Mouse (Mus musculus) liver (tissue): ENCODE results near the gene Lif.

Experiments used
- DNase-seq: peaks from one replicate; pipeline ENCODE4 v3.0.0-alpha.2; 2020; ENCODE audit warnings: mixed read lengths

Gene Lif

DNA sequence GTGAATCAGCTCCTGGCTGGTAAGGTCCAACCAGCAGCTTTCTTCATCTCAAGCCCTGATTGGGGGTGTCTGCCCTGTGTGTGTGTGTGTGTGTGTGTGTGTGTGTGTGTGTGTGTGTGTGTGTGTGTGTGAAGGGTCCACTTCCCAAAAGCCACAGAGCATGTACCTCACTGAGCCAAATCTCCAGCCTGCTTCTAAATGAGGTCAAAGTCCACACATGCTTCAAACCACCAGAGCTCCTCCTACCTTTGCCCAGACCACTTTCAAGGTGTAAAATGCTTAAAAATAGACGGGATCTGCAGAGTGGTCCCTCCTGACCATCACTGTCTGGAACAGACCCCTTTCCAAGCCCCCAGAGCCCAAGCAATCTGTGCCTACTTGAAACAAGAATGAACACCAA, 5.9 kb downstream of the Lif start:
- DNase-seq: no peak

DNA sequence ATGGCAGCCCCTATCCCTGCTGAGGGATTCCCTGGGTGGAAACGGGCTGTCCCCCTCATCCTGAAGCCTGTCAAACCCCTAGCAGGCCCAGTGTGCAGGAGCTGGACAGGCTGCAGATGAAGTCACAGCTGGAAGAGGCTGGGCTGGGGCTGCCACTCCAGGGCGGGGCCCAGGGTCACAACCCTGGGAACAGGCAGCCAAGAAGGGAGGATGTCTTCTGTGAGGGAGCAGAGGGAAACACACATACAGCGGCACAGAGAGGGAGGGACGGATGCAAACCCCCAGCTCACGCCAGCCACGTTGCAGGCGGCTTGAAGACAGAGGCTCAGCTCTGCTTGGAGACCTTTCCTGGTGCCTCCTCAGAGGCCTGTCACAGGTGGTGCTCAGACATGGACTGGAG, 6.7 kb downstream of the Lif start:
- DNase-seq: no peak

DNA sequence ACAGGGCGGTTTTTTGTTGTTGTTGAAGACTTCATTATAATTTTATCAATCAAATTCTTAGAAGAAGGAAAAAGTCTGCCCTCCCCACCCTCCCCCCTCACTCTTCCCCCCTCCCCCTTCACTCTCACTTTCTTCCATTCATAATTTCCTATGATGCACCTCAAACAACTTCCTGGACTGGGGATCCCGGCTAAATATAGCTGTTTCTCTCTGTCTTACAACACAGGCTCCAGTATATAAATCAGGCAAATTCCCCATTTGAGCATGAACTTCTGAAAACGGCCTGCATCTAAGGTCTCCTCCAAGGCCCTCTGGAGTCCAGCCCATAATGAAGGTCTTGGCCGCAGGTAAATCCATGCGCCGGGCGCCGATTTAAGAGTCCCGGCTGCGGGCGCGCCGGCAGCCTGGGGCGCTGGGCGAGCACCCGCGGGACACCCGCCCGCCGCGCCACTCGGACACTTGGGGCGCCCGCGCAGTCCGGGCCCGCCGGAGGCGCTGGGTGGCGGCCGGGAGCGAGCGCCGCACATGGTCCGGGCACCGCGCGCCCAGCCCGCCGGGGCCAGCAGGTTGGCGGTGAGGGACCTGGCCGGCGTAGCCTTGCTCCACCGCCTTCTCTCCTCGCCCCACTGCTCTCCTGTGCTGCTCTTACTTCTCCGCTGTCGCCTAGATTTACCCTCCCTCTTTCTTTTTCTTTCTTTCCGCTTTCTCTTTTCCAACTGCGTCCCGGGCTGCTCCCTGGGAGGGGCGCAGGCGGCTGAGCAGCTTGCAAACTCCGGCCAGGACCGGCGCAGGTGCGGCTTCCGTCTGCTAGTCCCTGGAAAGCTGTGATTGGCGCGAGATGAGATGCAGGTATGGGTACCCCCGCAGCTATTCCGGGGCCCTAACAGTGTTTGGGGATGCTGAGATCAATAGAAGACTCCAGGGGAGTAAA, 9.2 kb downstream of the Lif start:
- DNase-seq: no peak

DNA sequence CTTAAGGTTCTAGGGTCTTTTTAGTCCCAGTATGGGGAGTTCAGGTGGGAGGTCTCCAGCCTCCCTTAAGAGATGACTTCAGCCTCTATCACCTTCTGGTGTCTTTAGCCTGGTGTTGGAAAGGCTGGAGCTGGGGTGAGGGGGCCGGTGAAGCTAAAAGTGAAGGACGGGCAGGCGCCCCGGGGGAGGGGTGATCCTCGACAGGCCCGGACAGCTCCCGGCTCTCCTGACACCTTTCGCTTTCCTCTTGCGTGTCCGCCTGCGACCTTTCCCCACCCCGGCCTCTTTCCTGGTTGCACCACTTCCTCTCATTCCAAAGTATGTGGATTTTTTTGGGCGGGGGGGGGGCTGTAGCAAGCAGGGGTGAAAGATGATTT, 9.8 kb downstream of the Lif start:
- DNase-seq: no peak

DNA sequence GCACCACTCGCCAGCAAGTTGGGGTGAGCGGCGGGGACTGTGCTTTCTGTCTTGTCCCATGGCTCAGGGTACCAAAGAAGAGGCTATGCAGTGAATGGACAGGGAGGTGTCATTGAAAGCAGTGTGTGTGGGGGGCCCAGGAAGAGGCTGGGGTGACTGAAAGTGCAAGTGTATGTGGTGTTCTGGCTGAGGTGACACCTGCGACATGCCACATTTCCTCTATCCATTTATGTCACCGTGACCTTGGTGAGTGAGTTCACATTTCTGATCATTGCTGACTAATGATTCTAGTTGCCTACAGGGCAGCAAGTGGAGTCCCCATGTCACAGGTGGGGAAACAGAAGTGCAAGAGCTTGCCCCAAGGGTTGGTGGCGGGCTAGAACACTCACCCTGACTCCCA, 11.1 kb downstream of the Lif start:
- DNase-seq: no peak

DNA sequence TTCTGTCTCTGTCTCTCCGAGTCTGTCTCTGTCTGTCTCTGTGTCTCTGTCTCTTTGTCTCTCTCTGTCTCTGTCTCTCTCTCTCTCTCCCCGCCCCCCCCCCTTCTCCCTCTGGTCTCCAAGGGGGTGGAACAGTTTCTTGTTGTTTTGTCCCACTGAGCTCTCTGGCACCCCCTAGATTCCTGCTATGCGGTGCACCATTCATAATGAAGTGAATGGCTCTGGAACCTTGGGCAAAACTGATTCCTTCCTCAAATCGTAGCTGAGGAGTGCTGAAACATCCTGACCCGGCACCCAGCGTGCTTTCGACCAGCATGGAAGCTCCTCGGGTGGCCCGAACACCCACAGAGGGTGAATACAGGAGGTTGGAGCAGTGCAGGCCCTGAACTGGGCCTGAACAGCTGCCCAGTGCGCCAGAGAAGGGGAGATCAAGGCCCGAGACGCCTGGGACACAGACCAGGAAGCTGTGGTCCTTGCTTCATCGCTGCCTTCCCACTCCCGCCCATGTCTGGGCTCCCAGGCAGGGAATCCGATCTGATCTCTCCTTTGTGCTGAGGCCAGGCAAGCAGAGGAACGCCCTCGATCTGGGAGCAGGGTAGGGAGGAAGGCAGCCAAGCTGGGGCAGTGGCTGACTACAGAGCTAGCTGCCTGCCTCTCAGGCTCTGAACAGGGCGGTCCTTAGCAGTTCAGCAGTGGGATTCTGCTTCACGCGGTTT, 13.5 kb downstream of the Lif start:
- no peak for DNase-seq

DNA sequence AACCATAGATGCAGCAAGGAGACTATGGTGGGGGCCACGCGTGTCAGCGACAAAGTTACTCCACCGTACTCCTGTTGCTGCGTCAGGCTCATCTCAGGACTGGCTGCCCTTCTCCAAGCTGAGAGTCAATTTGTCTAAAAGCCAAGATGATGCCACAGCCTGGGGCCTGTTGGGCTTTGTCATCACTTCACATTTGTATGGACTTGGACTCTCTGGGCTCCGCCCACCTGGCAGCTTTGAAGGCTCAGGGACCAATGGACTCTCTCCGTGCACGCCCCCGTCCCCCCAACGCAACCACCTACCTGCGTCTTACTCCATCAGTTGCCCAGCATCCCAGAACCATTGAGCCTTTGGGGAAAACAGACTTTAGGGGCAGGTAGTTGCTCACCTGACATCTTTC, 14.2 kb downstream of the Lif start:
- no peak for DNase-seq

DNA sequence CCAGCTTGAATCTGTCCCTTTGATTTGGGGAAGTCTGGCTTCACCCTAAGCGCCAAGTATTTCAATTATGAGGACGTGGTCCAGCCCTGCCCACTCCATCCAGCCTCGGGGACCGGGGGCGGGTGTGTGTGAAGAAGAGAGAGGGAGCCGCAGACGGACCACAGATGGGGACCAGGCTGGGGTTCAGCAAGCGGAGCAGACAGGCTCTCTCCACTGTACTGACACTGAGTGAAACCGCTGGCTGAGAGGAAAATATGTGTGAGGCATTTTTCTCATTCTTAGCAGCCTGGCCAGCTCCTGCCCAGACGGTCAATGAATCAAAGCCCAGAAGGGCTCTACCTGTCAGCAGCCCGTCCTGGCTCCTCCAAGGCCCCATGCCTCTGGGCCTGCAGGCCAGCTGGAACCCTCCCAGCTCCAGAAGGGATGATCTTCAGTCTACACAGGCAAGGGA, 19.1 kb downstream of the Lif start:
- DNase-seq: peak; percentile 13

DNA sequence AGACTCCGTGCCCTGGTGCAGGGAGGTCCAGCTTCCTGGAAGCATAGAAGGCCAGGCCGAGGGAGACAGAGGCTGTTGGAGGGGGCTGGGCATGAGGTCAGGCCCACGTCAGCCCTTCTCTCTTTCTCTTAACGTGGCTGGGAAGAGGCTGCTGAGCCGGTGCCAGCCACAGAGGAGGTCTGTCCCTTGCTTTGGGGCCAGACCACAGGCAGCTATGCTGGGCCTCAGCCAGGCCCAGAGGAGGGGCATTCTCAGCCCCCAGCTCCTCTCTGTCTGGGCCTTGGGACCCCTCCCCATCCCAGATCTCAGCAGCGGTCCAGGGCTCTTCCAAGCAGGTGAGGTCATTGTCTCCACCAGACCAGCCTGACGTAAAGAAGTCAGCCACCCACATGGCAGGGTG, 22.6 kb downstream of the Lif start:
- DNase-seq: no peak

DNA sequence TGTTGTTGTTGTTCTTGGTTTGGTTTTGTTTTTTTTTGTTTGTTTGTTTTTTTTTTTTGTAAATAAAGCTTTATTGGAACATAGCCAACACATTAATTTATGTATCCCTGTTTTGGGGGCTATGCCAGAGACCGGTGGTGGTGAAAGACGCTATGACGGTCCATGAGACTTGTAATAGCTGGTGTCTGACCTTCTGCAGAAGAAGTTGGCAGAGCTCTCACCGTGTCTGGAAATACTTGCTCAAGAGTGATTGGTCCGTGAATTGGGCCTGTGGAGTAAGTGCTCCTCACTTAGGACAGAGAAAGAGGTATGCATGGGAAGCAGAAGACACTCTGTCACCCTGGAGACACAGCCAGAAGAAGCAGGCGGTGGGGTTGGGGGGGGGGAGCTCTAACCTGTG, 24.5 kb downstream of the Lif start:
- no peak for DNase-seq

DNA sequence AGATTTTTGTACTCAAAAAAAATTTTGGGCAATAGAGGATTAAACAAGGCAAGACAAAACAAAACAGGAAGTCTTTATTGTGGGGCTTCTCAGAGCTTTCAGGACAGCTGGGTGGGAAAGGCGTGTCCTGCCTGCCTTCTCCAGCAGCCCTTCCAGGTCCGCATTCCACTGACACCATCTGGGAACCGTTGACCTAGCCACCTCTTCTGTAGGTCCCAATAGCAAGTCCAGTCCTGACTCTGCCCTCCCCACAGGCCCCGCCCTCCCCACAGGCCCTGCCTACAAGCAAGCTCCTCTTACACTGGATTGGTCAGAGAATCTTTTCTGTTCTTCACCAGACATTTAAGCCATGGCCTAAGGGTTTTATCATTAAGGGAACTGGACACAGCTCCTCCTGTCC, 26.3 kb downstream of the Lif start:
- peak; percentile 54 for DNase-seq

DNA sequence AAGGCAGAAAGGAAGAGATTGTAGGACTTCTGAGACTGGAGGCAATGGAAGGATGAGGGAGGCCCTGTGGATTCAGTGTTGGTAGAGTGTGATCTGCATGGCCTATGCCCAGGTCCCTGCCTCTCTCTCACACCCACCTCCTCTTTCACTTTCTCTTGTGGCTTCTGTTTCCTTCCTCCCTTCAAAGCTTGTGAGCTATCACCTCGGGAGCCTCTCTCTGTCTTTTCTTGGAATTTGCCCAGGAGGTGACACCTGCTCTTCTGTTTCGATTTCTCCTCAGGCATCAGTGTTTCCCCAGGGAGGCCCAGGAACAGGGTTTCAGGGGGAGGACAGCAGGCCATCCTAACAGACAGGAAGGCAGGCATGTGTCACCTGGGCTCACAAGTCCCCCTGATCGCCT, 31.9 kb downstream of the Lif start:
- DNase-seq: no peak

DNA sequence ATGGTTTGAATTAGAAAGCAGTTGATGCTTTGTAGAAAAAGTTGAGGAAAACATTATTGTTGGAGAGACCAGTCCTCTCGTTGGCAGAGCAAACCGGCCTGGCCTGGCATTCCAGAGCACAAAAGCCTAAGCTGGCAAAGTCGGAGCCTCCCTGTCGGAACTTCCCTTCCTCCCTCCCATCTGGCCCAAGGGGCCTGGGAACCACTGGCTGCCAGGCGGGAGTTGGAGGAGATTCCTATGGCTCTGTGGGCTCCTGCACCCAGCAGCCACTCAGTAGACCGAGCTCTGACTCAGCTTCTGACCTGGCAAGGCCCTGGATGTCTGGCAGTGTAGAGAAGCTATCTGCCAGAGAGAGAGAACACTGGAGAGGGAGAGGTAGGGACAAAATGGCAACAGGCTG, 34.3 kb downstream of the Lif start:
- DNase-seq: no peak

DNA sequence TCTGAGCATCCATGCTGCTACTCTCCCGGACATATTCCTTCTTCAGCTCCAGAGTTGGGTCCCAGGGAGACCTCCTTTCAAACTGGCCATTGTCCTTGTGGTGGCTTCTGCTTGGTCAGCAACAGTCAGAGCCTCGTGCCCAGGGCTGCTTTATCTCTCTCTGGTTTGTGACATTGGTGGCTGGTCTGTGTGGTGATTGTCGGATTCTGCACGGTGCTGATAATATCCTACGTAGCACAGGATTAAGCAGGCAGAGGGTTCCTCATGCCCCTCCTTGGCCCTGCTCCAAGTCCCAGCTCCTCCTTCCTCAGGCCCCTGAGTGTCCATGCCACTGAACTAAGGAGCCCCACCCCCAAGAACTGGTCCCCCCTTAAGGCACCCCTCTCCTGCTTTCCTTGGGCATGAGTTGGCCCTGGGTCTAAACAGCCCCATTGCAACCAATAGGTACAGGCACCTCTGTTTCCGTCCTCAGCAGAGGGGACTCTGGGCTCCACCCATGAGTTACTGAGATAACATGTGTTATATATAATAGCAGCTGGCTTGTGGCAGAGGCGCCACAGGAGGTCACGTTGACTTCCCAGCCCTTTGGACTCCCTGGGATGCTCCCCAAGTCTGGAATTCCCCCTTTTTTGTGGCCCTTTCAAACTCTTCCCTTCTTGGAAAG, 35.0 kb downstream of the Lif start:
- peak; percentile 61 for DNase-seq

DNA sequence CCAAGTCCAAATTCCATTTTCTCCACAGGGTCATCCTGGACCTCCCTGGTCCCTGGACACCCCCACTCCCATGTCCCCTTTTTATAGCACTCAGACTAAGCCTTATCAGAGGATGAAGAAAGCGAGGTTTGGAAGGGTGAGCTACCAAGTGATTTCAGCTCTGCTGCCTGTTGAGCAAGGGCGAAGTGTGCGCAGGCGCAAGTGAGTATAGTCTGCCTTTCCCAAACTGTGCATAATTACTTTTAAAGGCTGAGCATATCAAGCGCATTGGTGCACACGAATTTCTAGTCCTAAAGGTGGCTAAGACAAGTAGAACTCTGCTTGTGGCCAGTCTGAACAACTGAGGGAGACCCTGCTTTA, 35.5 kb downstream of the Lif start:
- DNase-seq: no peak

DNA sequence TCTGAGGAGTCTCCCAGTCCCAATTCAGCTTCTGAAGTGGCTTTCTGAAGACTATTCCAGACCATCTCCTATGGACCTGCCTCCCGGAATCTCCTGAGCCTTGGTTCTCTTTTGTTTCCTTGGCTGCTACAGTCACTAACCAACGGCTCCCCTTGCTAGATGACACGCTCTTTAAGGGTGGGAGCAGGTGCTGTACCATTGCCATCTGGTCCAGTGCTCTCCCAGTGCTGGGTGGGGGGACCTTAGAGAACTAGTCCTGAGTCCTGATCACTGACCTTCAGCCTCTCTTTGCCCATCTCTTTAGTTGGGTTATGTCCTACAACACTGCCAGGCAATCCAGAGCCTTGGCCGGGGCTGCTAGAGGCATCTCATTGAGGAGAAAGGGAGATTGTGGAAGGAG, 36.1 kb downstream of the Lif start:
- DNase-seq: no peak

DNA sequence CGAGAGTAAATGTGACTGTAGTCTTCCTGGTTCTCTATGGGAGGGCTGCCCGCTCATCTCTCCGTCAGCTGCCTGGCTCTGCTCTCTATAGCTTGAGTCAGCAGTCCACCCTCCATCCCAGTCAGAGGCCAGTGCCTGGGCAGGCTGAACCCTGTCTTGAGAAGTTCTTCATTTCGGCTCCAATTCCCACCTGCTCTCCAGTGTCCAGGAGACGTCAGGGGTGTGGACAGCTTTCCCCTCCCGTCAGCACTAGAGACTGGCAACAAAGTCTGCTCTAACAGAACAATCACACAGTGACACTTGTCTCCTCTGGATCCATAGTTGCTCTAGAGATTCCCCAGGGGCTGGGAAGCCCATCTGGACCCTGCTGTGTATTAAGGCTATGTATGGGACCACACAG, 36.7 kb downstream of the Lif start:
- no peak for DNase-seq

DNA sequence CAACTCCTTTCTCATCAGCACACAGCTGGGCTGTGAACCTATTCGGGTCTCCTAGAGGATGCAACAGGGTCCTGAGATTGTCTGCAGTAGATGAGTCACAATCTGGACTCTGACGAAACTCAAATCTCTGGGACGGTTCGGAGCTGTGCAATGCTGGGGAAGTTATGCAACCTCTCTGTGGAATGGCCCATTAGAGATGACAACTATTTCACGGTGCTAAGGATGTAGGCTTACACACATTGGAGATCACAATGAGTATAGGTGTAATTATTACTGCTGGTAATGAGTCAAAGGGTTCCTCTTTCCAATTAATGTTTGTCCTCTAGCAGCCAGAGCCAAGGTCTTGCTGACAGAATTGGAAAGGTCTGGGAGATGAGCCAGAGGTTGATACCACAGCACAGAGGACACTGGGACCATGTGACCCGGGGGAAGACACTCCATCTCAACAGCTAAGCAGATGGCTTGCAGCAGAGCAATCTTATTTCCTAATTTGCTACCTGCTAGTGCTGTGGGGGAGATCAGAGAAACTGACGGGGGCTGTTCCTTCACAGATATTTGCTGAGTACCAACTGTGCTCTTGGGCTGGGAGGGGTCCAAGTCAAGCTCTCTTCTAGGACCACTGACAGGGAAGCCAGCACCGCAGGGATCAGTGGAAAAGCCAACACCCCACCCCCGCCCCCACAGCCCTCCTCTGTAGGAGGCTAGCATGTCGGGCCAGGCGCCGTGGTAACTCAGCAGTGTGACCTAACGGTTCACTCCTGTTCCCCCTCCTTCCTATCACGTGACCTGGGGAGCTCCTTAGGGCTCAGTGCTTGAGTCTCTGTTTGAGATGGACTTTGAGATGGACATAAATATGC, 37.4 kb downstream of the Lif start:
- no peak for DNase-seq

DNA sequence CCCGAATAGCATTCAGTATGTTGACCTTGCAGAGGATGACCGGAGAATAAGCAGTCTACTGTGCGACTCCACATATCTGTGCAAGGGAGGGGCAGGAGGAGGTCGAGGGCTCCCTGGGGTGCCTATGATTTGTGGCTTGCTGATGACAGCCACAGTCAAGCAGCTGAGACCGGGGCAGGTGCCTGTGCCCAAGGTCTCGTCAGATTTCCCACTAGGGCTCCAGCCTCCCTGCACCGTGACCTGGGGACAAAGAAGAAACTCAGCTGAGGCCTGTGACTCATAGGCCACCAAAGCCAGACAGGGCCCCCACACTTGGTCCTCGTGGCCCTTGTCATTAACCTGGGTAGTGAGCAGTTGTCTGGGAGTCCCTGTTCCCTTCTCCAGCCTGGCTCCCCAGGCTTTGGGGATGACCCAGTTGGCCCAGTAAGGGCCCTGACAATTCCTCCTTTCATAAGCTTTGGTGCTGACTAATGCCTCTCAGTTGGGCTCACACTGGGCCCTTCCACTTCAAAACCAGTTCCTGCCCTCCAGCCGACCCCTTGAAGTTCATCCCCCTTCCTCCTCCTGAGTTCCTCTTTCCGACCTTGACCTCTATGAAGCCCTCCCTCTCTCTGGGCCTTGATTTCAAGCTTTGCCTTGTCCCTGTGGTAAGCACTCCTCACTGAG, 39.4 kb downstream of the Lif start:
- DNase-seq: no peak

DNA sequence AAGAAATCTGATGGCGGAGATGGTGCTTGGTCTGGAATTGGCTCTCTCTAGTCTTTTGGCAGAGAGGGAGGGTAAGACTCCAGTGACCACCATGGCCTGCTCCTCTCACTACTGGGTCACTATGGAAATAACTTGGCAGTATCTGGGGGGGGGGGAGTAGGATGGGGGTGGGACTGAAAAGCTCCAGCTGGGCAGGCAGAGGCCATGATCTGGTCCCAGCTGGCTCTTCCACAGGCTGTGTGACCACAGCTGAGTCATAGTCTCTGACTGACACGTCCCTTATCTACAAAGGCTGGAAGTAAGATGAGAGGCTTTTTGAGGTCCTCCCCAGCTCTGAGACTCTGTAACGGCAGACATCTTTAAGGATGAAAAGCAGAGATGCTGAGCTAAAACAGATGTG, 40.4 kb downstream of the Lif start:
- no peak for DNase-seq

DNA sequence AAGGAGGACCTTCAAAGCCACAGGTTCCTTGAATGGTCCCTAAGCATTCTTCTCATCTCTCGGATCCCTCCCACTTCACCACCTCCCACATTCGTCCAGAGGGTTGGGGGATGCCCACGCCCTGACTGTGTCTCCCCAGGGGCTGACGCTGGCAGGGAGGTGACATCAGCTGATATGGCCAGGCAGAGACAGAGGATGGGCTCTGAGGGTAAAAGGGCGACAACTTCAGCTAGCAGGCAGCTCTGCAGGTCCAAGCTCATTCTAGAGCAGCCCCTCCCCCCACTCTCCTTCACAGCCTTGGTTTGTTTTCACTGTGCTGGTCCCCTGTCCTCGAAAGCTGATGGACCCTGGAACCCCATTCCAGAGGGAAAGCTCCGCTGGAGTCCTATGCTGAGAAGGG, 41.3 kb downstream of the Lif start:
- no peak for DNase-seq

DNA sequence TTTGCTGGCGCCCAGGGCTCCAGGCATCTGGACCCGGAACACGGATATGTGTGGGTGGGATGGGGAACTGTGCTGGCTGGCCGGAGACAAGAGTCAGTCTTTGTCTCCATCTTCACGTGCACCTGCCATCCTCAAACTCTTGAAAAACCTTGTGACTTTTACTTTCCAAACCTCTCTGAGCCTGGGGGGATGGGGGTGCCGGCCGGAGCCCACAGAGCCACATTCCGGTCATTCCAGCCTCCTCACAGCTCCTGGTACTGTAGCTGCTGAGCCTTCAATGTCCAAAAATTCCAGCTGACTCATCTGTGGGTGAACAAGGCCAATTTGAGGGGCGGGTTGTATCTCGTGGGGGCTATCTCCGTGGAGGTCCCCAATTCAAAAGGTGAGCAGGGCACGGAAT, 41.8 kb downstream of the Lif start:
- DNase-seq: no peak
